Comparison of ENCODE assay signal across 21 mouse cellular contexts in the genomic region with DNA sequence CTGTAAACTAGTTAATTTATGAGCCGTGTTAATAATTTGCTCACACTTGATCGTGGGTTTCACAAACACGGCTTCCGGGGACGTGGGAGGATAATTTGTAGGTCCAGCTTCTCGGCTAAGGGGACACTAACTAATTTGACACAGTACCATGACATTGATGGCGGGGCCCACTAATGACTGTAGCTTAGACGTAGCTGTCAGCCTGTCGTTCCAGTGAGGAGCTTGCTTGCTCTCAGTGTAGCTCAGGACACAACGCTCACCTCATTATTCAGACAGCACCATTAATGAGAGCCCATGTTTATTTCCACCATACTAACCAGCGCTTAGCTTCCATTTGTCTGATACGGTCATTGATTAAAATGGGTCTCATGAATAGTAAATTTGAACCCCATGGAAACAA.
DNase-seq lines count a peak whose midpoint lies in the region; ATAC-seq and TF ChIP-seq lines count a peak whose summit lies in the region.
"Had no signal": no experiment of that assay in that cellular context is flagged by ENCODE, and none has a peak within 500 bp of the region (broad histone marks: within the 10 kb centered on the region; RNA-seq: fewer than 3 reads in every experiment).

No protein-coding gene starts in this region.

- no peak overlapping the region for H3K9ac ChIP-seq in forebrain, embryonic 12.5 days
- H3K9ac ChIP-seq in forebrain, embryonic 16.5 days (replicated peaks; ENCODE audit: low read depth, low read length) = no peak overlapping the region
- H3K9ac ChIP-seq in intestine, postnatal 0 days (ENCODE audit: low read depth, low read length) = no peak overlapping the region
- no peak overlapping the region for H3K9ac ChIP-seq in intestine, embryonic 16.5 days (ENCODE audit: low read depth, low read length)
- H3K9ac ChIP-seq: hindbrain, embryonic 13.5 days; intestine, embryonic 15.5 days had no signal

- H3K27me3 ChIP-seq in forebrain, embryonic 12.5 days = no peaks in the 10 kb centered on the region
- H3K27me3 ChIP-seq in forebrain, embryonic 16.5 days (replicated peaks; ENCODE audit: control insufficient read depth, insufficient read depth, low read length) = no peaks in the 10 kb centered on the region
- no peaks in the 10 kb centered on the region for H3K27me3 ChIP-seq in intestine, postnatal 0 days (replicated peaks; ENCODE audit: control insufficient read depth, insufficient read depth, low read length)
- H3K27me3 ChIP-seq in intestine, embryonic 16.5 days (replicated peaks; ENCODE audit: control insufficient read depth, insufficient read depth, low read length) = no peaks in the 10 kb centered on the region
- H3K27me3 ChIP-seq: hindbrain, embryonic 13.5 days; intestine, embryonic 15.5 days; Patski had no signal

- peak; percentile 57 for ATAC-seq in forebrain, embryonic 12.5 days (ENCODE audit: low FRiP score)
- ATAC-seq in forebrain, embryonic 16.5 days = no peak
- no peak for ATAC-seq in intestine, postnatal 0 days
- no peak; the same call in 1 of the 2 replicates for ATAC-seq in intestine, embryonic 16.5 days
- ATAC-seq: intestine, embryonic 15.5 days; Patski had no signal

- H3K4me3 ChIP-seq in forebrain, embryonic 12.5 days (replicated peaks) = no peak overlapping the region
- H3K4me3 ChIP-seq in forebrain, embryonic 16.5 days (replicated peaks; ENCODE audit: low read length) = no peak overlapping the region
- H3K4me3 ChIP-seq in intestine, postnatal 0 days (ENCODE audit: low read depth, low read length) = no peak overlapping the region
- H3K4me3 ChIP-seq in intestine, embryonic 16.5 days (ENCODE audit: low read length) = no peak overlapping the region
- H3K4me3 ChIP-seq: embryonic facial prominence, embryonic 10.5 days; heart, embryonic 10.5 days; hindbrain, embryonic 13.5 days; intestine, embryonic 15.5 days had no signal

- no peaks in the 10 kb centered on the region for H3K9me3 ChIP-seq in forebrain, embryonic 12.5 days
- no peaks in the 10 kb centered on the region for H3K9me3 ChIP-seq in forebrain, embryonic 16.5 days (ENCODE audit: control insufficient read depth, low read length)
- H3K9me3 ChIP-seq in intestine, postnatal 0 days (ENCODE audit: control insufficient read depth) = no peaks in the 10 kb centered on the region
- no peaks in the 10 kb centered on the region for H3K9me3 ChIP-seq in intestine, embryonic 16.5 days (ENCODE audit: control insufficient read depth, low read length)
- H3K9me3 ChIP-seq: embryonic facial prominence, embryonic 10.5 days; heart, embryonic 10.5 days; hindbrain, embryonic 13.5 days; intestine, embryonic 15.5 days had no signal

- peaks cover 22% of the 10 kb centered on the region for H3K4me1 ChIP-seq in forebrain, embryonic 12.5 days
- H3K4me1 ChIP-seq in forebrain, embryonic 16.5 days (replicated peaks; ENCODE audit: control insufficient read depth, insufficient read depth, low read length) = peaks cover 9% of the 10 kb centered on the region
- H3K4me1 ChIP-seq in intestine, postnatal 0 days (replicated peaks; ENCODE audit: control insufficient read depth, insufficient read depth, low read length) = no peaks in the 10 kb centered on the region; the same call in 1 of the 2 replicates
- H3K4me1 ChIP-seq in intestine, embryonic 16.5 days (ENCODE audit: control insufficient read depth, insufficient read depth, low read length) = 0 out of 2 replicates have a peak, but pooled peaks cover 6% of the 10 kb centered on the region
- H3K4me1 ChIP-seq: intestine, embryonic 15.5 days had no signal

- H3K4me2 ChIP-seq in forebrain, embryonic 12.5 days = no peak overlapping the region
- H3K4me2 ChIP-seq in forebrain, embryonic 16.5 days (ENCODE audit: low read length) = no peak overlapping the region
- peak overlapping the region; percentile 40 for H3K4me2 ChIP-seq in intestine, postnatal 0 days (replicated peaks; ENCODE audit: low read depth)
- H3K4me2 ChIP-seq in intestine, embryonic 16.5 days (ENCODE audit: low read depth, low read length) = no peak overlapping the region
- H3K4me2 ChIP-seq: hindbrain, embryonic 13.5 days; intestine, embryonic 15.5 days had no signal

- no peak for TF ChIP-seq CTCF in intestine, postnatal 0 days (IDR thresholded peaks at IDR 0.05; ENCODE audit: low read depth)

- DNase-seq in ZHBTc4 (ENCODE audit: low read depth, low spot score) = peak; percentile 7
- DNase-seq in layer of hippocampus, adult 18-20 months (ENCODE audit: low spot score in 2 of 2) = no peak
- DNase-seq in adrenal gland, postnatal 14 days = no peak
- DNase-seq: adrenal gland, adult 2 months; adrenal gland, postnatal 36 days; cerebellum, adult 11 months; cerebellum, adult 8-10 months; cerebellum, postnatal 25 days; gastrocnemius, postnatal 36 days; heart, adult 18-20 months; heart, postnatal 10 days; heart, postnatal 4 days had no signal

- H3K27ac ChIP-seq in forebrain, embryonic 12.5 days = no peak overlapping the region
- no peak overlapping the region for H3K27ac ChIP-seq in forebrain, embryonic 16.5 days (ENCODE audit: low read length)
- no peak overlapping the region for H3K27ac ChIP-seq in intestine, postnatal 0 days (ENCODE audit: low read depth, low read length)
- no peak overlapping the region for H3K27ac ChIP-seq in intestine, embryonic 16.5 days (ENCODE audit: low read length)
- H3K27ac ChIP-seq: embryonic facial prominence, embryonic 10.5 days; heart, embryonic 10.5 days; hindbrain, embryonic 13.5 days; intestine, embryonic 15.5 days had no signal

- H3K36me3 ChIP-seq in forebrain, embryonic 12.5 days (replicated peaks) = 0 out of 2 replicates have a peak, but pooled peaks cover 3% of the 10 kb centered on the region
- no peaks in the 10 kb centered on the region for H3K36me3 ChIP-seq in forebrain, embryonic 16.5 days (ENCODE audit: control insufficient read depth, insufficient read depth)
- H3K36me3 ChIP-seq in intestine, postnatal 0 days (ENCODE audit: control insufficient read depth, insufficient read depth) = peaks cover 9% of the 10 kb centered on the region; the same call in 1 of the 2 replicates
- no peaks in the 10 kb centered on the region for H3K36me3 ChIP-seq in intestine, embryonic 16.5 days (ENCODE audit: control insufficient read depth, insufficient read depth, low read length)
- H3K36me3 ChIP-seq: heart, embryonic 10.5 days; hindbrain, embryonic 13.5 days; intestine, embryonic 15.5 days had no signal

- 50% methylated on average over 12 of the region's 12 CpGs for WGBS in forebrain, embryonic 12.5 days
- 35% methylated on average over 12 of the region's 12 CpGs for WGBS in forebrain, embryonic 16.5 days
- 55% methylated on average over 12 of the region's 12 CpGs for WGBS in intestine, postnatal 0 days
- WGBS in intestine, embryonic 16.5 days = 70% methylated on average over 12 of the region's 12 CpGs
